Mouse (Mus musculus) C2C12 (cell line): ENCODE measurements around the gene 4933436I01Rik. TPM values are rescaled to one million over a fixed set of nuclear protein-coding genes. Genes with fewer than 3 reads are reported as not detected.

Source experiments
- H3K27me3 ChIP-seq: one replicate; pipeline ENCODE4 v1.6.1; 2011; ENCODE audit not compliant: control insufficient read depth, insufficient read depth, insufficient read length
- H3K36me3 ChIP-seq: one replicate; pipeline ENCODE4 v1.6.1; 2011; ENCODE audit not compliant: control insufficient read depth, insufficient read depth
- H3K4me3 ChIP-seq: one replicate; pipeline ENCODE4 v1.5.1; 2011; ENCODE audit warnings: mild to moderate bottlenecking, control low read depth; ENCODE audit not compliant: poor library complexity, insufficient read depth, severe bottlenecking
- H3K79me2 ChIP-seq: one replicate; pipeline ENCODE4 v1.6.1; 2011; ENCODE audit not compliant: control insufficient read depth, insufficient read depth
- H3K79me3 ChIP-seq: one replicate; pipeline ENCODE4 v1.6.1; 2011; ENCODE audit warnings: low read depth, control low read depth
- H3ac ChIP-seq: one replicate; pipeline ENCODE3; 2011; ENCODE audit warnings: low read depth; ENCODE audit not compliant: control insufficient read depth, insufficient read length
- CEBPB ChIP-seq: IDR thresholded peaks from one replicate; pipeline ENCODE4 v1.6.1; 2011; ENCODE audit warnings: low read depth, mild to moderate bottlenecking, control low read depth, moderate library complexity
- CTCF ChIP-seq: IDR thresholded peaks from one replicate; pipeline ENCODE4 v1.5.1; 2011; ENCODE audit not compliant: control insufficient read depth, insufficient read depth, insufficient read length
- FOSL1 ChIP-seq: IDR thresholded peaks from one replicate; pipeline ENCODE4 v1.8.0; 2011; ENCODE audit warnings: mild to moderate bottlenecking, low read length; ENCODE audit not compliant: poor library complexity, insufficient read depth, severe bottlenecking
- MAX ChIP-seq: IDR thresholded peaks from one replicate; pipeline ENCODE4 v1.6.1; 2011; ENCODE audit warnings: mild to moderate bottlenecking, control low read depth
- MYOD1 ChIP-seq: IDR thresholded peaks from one replicate; pipeline ENCODE4 v1.6.1; 2011; ENCODE audit warnings: low read depth; ENCODE audit not compliant: control insufficient read depth, insufficient read length
- MYOG ChIP-seq: IDR thresholded peaks from one replicate; pipeline ENCODE4 v1.6.1; 2011; ENCODE audit not compliant: control insufficient read depth, insufficient read length; ENCODE audit errors: extremely low read depth
- USF1 ChIP-seq: IDR thresholded peaks from one replicate; pipeline ENCODE4 v1.6.1; 2011; ENCODE audit warnings: low read depth, mild to moderate bottlenecking, control low read depth, moderate library complexity
- long read RNA-seq, 2 experiments: library from polyadenylated mRNA; unstranded; transcript quantifications; one replicate each; pipeline ENCODE4 v2.0.0; 2019 to 2020
- polyA plus RNA-seq: library from polyadenylated mRNA; unstranded; fragments of >200 nt; fragmentation: generic; extraction: Trizol; gene quantifications from one replicate; pipeline ENCODE4 v1.2.1, GENCODE M21; 2012; ENCODE audit warnings: missing spikeins

Gene 4933436I01Rik
- not detected for polyA plus RNA-seq
- long read RNA-seq, experiment 1, result 0 reads
- long read RNA-seq, experiment 2, result 0 reads

- Histone ChIP-seq H3K36me3 (no peaks in the 10 kb centered on the region), H3K27me3 (no peaks in the 10 kb centered on the region)
- TF ChIP-seq MYOG, result no peak
- TF ChIP-seq USF1, result no peak
- TF ChIP-seq MAX, result no peak
- no peak for TF ChIP-seq CEBPB
- TF ChIP-seq FOSL1, result no peak
- TF ChIP-seq MYOD1, result no peak
- TF ChIP-seq CTCF, result no peak
These were observed at the start of gene 4933436I01Rik for GRCm38 (mm10) chrX:67921350-67921749. Gene 4933436I01Rik, minus strand, starts transcription at chrX:67921450.

DNA sequence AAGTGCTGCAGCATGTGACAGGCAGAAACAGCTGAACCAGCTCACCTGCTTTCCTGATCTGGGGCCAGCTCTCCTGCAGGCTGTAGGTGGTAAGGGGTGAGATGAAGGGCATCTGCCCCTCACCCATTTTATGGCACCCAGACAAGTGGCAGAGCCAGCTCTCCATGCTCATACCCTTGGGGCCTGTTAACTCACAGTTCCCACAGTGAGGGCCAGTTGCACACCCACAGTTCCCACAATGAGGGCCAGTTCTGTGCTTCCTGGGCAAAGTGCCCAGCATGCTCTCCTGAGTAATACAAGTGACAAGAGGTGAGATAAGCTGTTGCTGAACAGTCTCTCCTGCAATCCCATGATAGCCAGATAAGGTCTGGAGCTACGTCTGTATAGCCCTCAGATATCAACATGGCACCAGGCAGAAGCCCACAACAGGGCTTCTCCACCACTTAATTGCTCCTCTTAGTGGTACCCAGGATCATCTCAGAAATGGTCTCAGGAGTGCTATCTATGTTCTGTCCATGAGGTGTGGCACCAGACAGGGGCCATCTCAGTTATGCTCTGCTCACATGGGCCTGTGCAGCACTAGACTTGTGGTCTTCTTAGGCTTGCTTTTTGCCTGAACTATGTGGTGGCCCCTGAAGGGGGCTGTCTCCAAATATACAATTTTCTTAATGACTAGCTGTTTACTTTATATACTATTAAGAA, 3.7 kb upstream of the 4933436I01Rik start:
- TF ChIP-seq CTCF (no peak), CEBPB (no peak), MYOD1 (no peak), USF1 (no peak), FOSL1 (no peak), MYOG (no peak), MAX (no peak)
- Histone ChIP-seq H3K27me3 (no peaks in the 10 kb centered on the region), H3K4me3 (no peak overlapping the region), H3K36me3 (no peaks in the 10 kb centered on the region), H3K79me3 (no peaks in the 10 kb centered on the region), H3ac (no peak overlapping the region), H3K79me2 (no peaks in the 10 kb centered on the region)

More at GRCm38 (mm10) chrX:67921350-67921749, at the start of gene 4933436I01Rik:
- Histone ChIP-seq H3ac (no peak within 1 kb of the TSS), H3K79me3 (no peaks in the 10 kb centered on the region), H3K4me3 (no peak within 1 kb of the TSS), H3K79me2 (no peaks in the 10 kb centered on the region)

- no peak overlapping the region for H3K4me3 ChIP-seq
- H3K36me3 ChIP-seq, result no peaks in the 10 kb centered on the region
- H3K27me3 ChIP-seq, result no peaks in the 10 kb centered on the region
- no peak overlapping the region for H3ac ChIP-seq
- H3K79me3 ChIP-seq, result no peaks in the 10 kb centered on the region
- H3K79me2 ChIP-seq, result no peaks in the 10 kb centered on the region
- TF ChIP-seq CEBPB (no peak), USF1 (no peak), CTCF (no peak), FOSL1 (no peak)
These were observed 37.8 kb downstream of the 4933436I01Rik start for GRCm38 (mm10) chrX:67883406-67883805.

Other genes starting within 250 kb of the 4933436I01Rik start
- not detected for gene Gm1140, start 227.9 kb downstream of the 4933436I01Rik start, polyA plus RNA-seq
- not detected for gene Gm14692, start 225.8 kb downstream of the 4933436I01Rik start, polyA plus RNA-seq